Mouse (Mus musculus) lung, embryonic 14.5 days (tissue): ENCODE results near the gene Olfr320. TPM values are rescaled to one million over a fixed set of nuclear protein-coding genes. Genes with fewer than 3 reads are reported as not detected.
A peak's percentile ranks its signal among the peaks of the same experiment; 100 is the strongest.
"Not testable (repeated sequence)": the region's sequence is repeated elsewhere in the genome, so short reads cannot be mapped to it uniquely, and the experiment has no call there.

Experiments
- ATAC-seq: fragments of 200-750 bp; cut with Nextera tagmentation; 2 replicates; pipeline ENCODE4 v1.8.0; 2017; ENCODE audit warnings: mild to moderate bottlenecking, moderate TSS enrichment, moderate library complexity; ENCODE audit not compliant: insufficient read depth
- DNase-seq: peaks from one replicate; pipeline ENCODE4 v3.0.0-alpha.2; 2015
- H3K27ac ChIP-seq: fragments of 300-500 bp; sonication (generic); 2 replicates; pipeline ENCODE4 v1.5.1; 2014; ENCODE audit warnings: low read depth, mild to moderate bottlenecking, moderate library complexity
- H3K27me3 ChIP-seq: fragments of 300-500 bp; sonication (generic); 2 replicates; pipeline ENCODE4 v1.6.1; 2014; ENCODE audit warnings: low read length, control low read depth; ENCODE audit not compliant: insufficient read depth
- H3K36me3 ChIP-seq: fragments of 300-500 bp; sonication (generic); 2 replicates; pipeline ENCODE4 v1.6.1; 2014; ENCODE audit warnings: control low read depth; ENCODE audit not compliant: insufficient read depth
- H3K4me1 ChIP-seq: fragments of 300-500 bp; sonication (generic); 2 replicates; pipeline ENCODE4 v1.6.1; 2014; ENCODE audit warnings: antibody characterized with exemption, control low read depth; ENCODE audit not compliant: insufficient read depth
- H3K4me2 ChIP-seq: fragments of 300-500 bp; sonication (generic); 2 replicates; pipeline ENCODE4 v1.6.1; 2014; ENCODE audit warnings: mild to moderate bottlenecking
- H3K4me3 ChIP-seq: fragments of 300-500 bp; sonication (generic); 2 replicates; pipeline ENCODE4 v1.5.1; 2014; ENCODE audit warnings: low read depth, low read length
- H3K9ac ChIP-seq: fragments of 300-500 bp; sonication (generic); 2 replicates; pipeline ENCODE4 v1.6.1; 2014
- H3K9me3 ChIP-seq: fragments of 300-500 bp; sonication (generic); 2 replicates; pipeline ENCODE4 v1.6.1; 2016; ENCODE audit warnings: low read depth, low read length, control low read depth
- CTCF ChIP-seq: IDR thresholded peaks from 2 replicates; pipeline ENCODE4 v1.5.1; 2016; ENCODE audit warnings: antibody characterized with exemption, low read depth
- WGBS: fragments of 180-500 bp; shearing (Covaris S2); extraction: QIAGEN DNeasy Blood & Tissue Kit; methylation state at CpG from one replicate; pipeline ENCODE4 v1.1.7; 2014; 5-methylcytosine and 5-hydroxymethylcytosine counted together
- polyA plus RNA-seq: library from polyadenylated mRNA; unstranded; fragments of >200 nt; fragmentation: Nextera tagmentation; extraction: Ambion mirVana; gene quantifications from 2 replicates; pipeline ENCODE4 v1.2.1, GENCODE M21; 2014

Olfr320 gene
- polyA plus RNA-seq, 1 experiment from 2014 or later = not detected

DNA sequence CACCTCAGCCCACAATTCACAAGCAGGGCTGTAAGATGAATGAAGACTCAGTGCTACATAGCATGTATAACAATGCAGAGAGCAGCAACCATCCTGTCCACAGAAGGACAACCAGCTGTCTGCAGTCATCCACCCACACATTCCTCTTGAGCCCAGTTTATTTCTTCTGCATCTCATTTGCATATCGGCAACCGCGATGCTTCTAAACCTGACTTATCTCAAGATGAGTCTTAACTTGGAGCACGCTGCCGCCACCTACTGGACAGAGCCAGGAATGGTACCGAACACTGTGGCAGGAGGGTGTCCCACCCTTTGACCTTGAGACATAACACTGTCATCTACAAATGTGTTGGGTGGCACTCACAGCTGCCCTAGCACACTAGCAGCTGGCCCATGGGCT is 37.5 kb upstream of the Olfr320 start:
- Histone ChIP-seq H3K27me3 (peaks cover 11% of the 10 kb centered on the region), H3K27ac (no peak overlapping the region), H3K4me1 (no peaks in the 10 kb centered on the region), H3K9ac (no peak overlapping the region), H3K9me3 (no peaks in the 10 kb centered on the region), H3K36me3 (no peaks in the 10 kb centered on the region), H3K4me2 (no peak overlapping the region), H3K4me3 (no peak overlapping the region)
- TF ChIP-seq CTCF = peak; percentile 68
- 35% methylated on average over 6 of the region's 6 CpGs for WGBS
- DNase-seq (peak; percentile 66), ATAC-seq (no peak)

DNA sequence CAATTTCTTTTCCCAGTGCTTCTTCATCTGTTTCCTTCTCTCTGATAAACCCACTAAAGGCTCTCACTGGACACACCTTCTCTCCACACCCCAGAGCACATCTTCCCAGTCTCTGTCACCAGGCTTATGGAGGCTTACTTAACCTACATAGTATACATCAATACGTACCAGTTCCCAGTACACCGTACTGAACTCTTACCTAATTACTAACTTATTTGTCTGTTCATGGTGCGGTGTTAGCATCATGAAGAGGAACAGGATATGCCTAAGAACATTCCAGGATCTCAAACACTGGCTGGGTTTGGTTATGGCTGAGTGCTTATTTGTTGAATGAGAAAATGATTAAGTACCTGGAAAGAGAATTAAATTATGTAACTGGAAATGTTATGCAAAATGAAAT is 25.7 kb upstream of the Olfr320 start:
- Histone ChIP-seq H3K27ac (no peak overlapping the region), H3K36me3 (no peaks in the 10 kb centered on the region), H3K4me2 (no peak overlapping the region), H3K27me3 (no peaks in the 10 kb centered on the region), H3K4me3 (no peak overlapping the region), H3K4me1 (no peaks in the 10 kb centered on the region), H3K9ac (no peak overlapping the region), H3K9me3 (no peaks in the 10 kb centered on the region)
- WGBS = 85% methylated on average over 3 of the region's 3 CpGs
- TF ChIP-seq CTCF = no peak
- ATAC-seq = no peak
- no peak for DNase-seq

DNA sequence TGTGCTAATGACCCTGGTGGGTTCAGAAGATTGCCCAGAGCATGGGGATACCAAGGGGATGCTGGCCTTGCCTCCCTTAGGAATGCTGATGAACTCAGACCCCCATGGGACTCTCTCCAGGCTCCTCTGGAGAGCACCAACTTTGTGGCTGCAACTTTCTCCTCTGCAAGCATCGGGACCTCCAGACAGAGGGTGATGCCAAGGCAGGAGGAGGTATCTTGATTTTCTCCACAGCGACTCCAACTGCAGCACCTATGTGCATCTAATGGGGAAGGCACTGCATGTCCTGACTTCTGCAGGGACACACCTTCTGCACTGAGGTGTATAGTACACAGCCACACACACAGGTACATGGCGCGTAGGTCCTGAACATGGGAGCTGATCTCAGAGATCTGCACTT is 22.3 kb upstream of the Olfr320 start, which contains the start of gene Olfr322:
Gene Olfr322, plus strand, starts transcription at position 187 of the 400 bp plus-strand sequence.
- H3K9ac ChIP-seq = no peak within 1 kb of the TSS

GRCm38 (mm10) chr11:58669252-58669651 is 11.6 kb upstream of the Olfr320 start:
- H3K4me2 ChIP-seq = no peak overlapping the region
- no peaks in the 10 kb centered on the region for H3K9me3 ChIP-seq
- no peaks in the 10 kb centered on the region for H3K36me3 ChIP-seq
- ATAC-seq = no peak
- TF ChIP-seq CTCF = 0 out of 2 replicates have a peak, but pooled peaks have one; percentile 3
- no peaks in the 10 kb centered on the region for H3K27me3 ChIP-seq
- H3K9ac ChIP-seq = no peak overlapping the region
- H3K27ac ChIP-seq = no peak overlapping the region
- H3K4me1 ChIP-seq = no peaks in the 10 kb centered on the region
- no peak overlapping the region for H3K4me3 ChIP-seq
- no peak for DNase-seq

More for the DNA sequence above, 22.3 kb upstream of the Olfr320 start, which contains the start of gene Olfr322:
- no peak for ATAC-seq
- no peak within 1 kb of the TSS for H3K4me3 ChIP-seq
- WGBS = 83% methylated on average over 4 of the region's 4 CpGs
- no peaks in the 10 kb centered on the region for H3K9me3 ChIP-seq
- no peak within 1 kb of the TSS for H3K27ac ChIP-seq
- no peak for DNase-seq
- H3K4me1 ChIP-seq = no peaks in the 10 kb centered on the region
- no peak within 1 kb of the TSS for H3K4me2 ChIP-seq
- no peaks in the 10 kb centered on the region for H3K36me3 ChIP-seq
- H3K27me3 ChIP-seq = no peaks in the 10 kb centered on the region
- TF ChIP-seq CTCF = no peak

- 50% methylated on average over 4 of the region's 4 CpGs for WGBS
- no peaks in the 10 kb centered on the region for H3K4me1 ChIP-seq
- ATAC-seq = no peak
- H3K4me2 ChIP-seq = no peak overlapping the region
- H3K36me3 ChIP-seq = no peaks in the 10 kb centered on the region
- no peaks in the 10 kb centered on the region for H3K9me3 ChIP-seq
- H3K9ac ChIP-seq = no peak overlapping the region
- DNase-seq = no peak
- H3K27me3 ChIP-seq = no peaks in the 10 kb centered on the region
- H3K27ac ChIP-seq = no peak overlapping the region
- H3K4me3 ChIP-seq = no peak overlapping the region
- no peak for TF ChIP-seq CTCF
Measured at GRCm38 (mm10) chr11:58671825-58672224, 9.1 kb upstream of the Olfr320 start.

GRCm38 (mm10) chr11:58698862-58699261 is 18.0 kb downstream of the Olfr320 start, which contains the start of gene Olfr319:
Gene Olfr319, plus strand, starts transcription at chr11:58699162.
- H3K9me3 ChIP-seq = 0 out of 2 replicates have a peak, but pooled peaks cover 3% of the 10 kb centered on the region
- H3K27ac ChIP-seq = no peak within 1 kb of the TSS
- H3K4me2 ChIP-seq = no peak within 1 kb of the TSS
- no peak within 1 kb of the TSS for H3K9ac ChIP-seq
- WGBS = 79% methylated on average over 3 of the region's 3 CpGs
- DNase-seq (no peak), ATAC-seq (no peak)
- no peaks in the 10 kb centered on the region for H3K27me3 ChIP-seq
- H3K4me1 ChIP-seq = no peaks in the 10 kb centered on the region
- H3K4me3 ChIP-seq = no peak within 1 kb of the TSS
- no peaks in the 10 kb centered on the region for H3K36me3 ChIP-seq
- no peak for TF ChIP-seq CTCF

GRCm38 (mm10) chr11:58709086-58709485 is 28.2 kb downstream of the Olfr320 start:
- DNase-seq (no peak), ATAC-seq (no peak)
- Histone ChIP-seq H3K9ac (no peak overlapping the region), H3K4me3 (no peak overlapping the region), H3K9me3 (no peaks in the 10 kb centered on the region), H3K36me3 (no peaks in the 10 kb centered on the region), H3K27me3 (no peaks in the 10 kb centered on the region), H3K4me2 (no peak overlapping the region), H3K4me1 (no peaks in the 10 kb centered on the region), H3K27ac (no peak overlapping the region)
- TF ChIP-seq CTCF = no peak
- WGBS = 78% methylated on average over 11 of the region's 11 CpGs

DNA sequence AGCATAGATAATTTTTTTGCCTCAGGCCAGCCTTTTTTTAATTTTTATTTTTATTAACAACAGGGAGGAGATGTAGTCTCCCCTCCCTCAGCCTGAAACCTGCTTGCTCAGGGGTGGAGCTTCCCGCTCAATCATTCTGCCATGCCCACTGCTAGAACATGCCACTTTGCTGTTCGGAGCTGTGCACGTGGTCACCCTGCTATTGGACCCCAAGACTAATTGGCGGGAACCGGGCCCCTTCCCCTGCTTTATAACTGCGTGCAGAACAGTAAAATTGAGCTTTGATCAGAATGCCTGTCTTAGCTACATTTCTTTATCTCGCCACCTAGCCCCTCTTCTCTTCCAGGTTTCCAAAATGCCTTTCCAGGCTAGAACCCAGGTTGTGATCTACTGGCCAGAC is 36.8 kb downstream of the Olfr320 start:
- ATAC-seq, H3K27ac ChIP-seq, H3K4me2 ChIP-seq, H3K27me3 ChIP-seq, H3K4me1 ChIP-seq, H3K9ac ChIP-seq, H3K36me3 ChIP-seq, H3K9me3 ChIP-seq, DNase-seq, H3K4me3 ChIP-seq: not testable (repeated sequence)
- WGBS = 83% methylated on average over 6 of the region's 7 CpGs
